Mouse (Mus musculus) heart, postnatal 0 days (tissue): ENCODE data around the gene Lmln. TPM values are rescaled to one million over a fixed set of nuclear protein-coding genes. Genes with fewer than 3 reads are reported as not detected.

Experiments used
- ATAC-seq: fragments of 200-750 bp; cut with Nextera tagmentation; 2 replicates; pipeline ENCODE4 v1.8.0; 2017; ENCODE audit warnings: low read depth, moderate number of reproducible peaks, moderate library complexity; ENCODE audit not compliant: insufficient read depth
- DNase-seq: peaks from one replicate; pipeline ENCODE4 v3.0.0-alpha.2; 2016; ENCODE audit warnings: low spot score
- H3K27ac ChIP-seq: fragments of 300-500 bp; sonication (generic); 2 replicates; pipeline ENCODE4 v1.5.1; 2014; ENCODE audit warnings: low read depth, mild to moderate bottlenecking
- H3K27me3 ChIP-seq: fragments of 300-500 bp; sonication (generic); 2 replicates; pipeline ENCODE4 v1.6.1; 2014; ENCODE audit warnings: low read length, mixed read lengths; ENCODE audit not compliant: control insufficient read depth, insufficient read depth
- H3K36me3 ChIP-seq: fragments of 300-500 bp; sonication (generic); replicated peaks from 2 replicates; pipeline ENCODE4 v1.6.1; 2014; ENCODE audit warnings: low read length, mixed read lengths; ENCODE audit not compliant: control insufficient read depth, insufficient read depth
- H3K4me1 ChIP-seq: fragments of 300-500 bp; sonication (generic); 2 replicates; pipeline ENCODE4 v1.6.1; 2014; ENCODE audit warnings: antibody characterized with exemption; ENCODE audit not compliant: control insufficient read depth, insufficient read depth
- H3K4me2 ChIP-seq: fragments of 300-500 bp; sonication (generic); 2 replicates; pipeline ENCODE4 v1.6.1; 2014; ENCODE audit warnings: low read depth, mild to moderate bottlenecking, low read length, moderate library complexity
- H3K4me3 ChIP-seq: fragments of 300-500 bp; sonication (generic); 2 replicates; pipeline ENCODE4 v1.5.1; 2014; ENCODE audit warnings: low read depth, low read length
- H3K9ac ChIP-seq: fragments of 300-500 bp; sonication (generic); replicated peaks from 2 replicates; pipeline ENCODE4 v1.6.1; 2014; ENCODE audit warnings: low read depth, low read length, mixed read lengths
- H3K9me3 ChIP-seq: fragments of 300-500 bp; sonication (generic); replicated peaks from 2 replicates; pipeline ENCODE4 v1.6.1; 2016; ENCODE audit warnings: low read length; ENCODE audit not compliant: control insufficient read depth
- CTCF ChIP-seq: IDR thresholded peaks from 2 replicates; pipeline ENCODE4 v1.5.1; 2016; ENCODE audit warnings: antibody characterized with exemption, control low read depth, low read depth
- EP300 ChIP-seq: IDR thresholded peaks from 2 replicates; pipeline ENCODE4 v1.6.1; 2016; ENCODE audit warnings: antibody characterized with exemption, low read depth
- WGBS: fragments of 180-500 bp; shearing (Covaris S2); extraction: QIAGEN DNeasy Blood & Tissue Kit; methylation state at CpG from one replicate; pipeline ENCODE4 v1.1.7; 2014; 5-methylcytosine and 5-hydroxymethylcytosine counted together
- polyA plus RNA-seq: library from polyadenylated mRNA; unstranded; fragments of >200 nt; fragmentation: Nextera tagmentation; extraction: Ambion mirVana; gene quantifications from 2 replicates; pipeline ENCODE4 v1.2.1, GENCODE M21; 2015
- total RNA-seq: library from RNA; depleted of rRNA; stranded (reverse); fragments of >200 nt; gene quantifications from 2 replicates; pipeline ENCODE4 v1.2.3, GENCODE M21; 2014; ENCODE audit warnings: low replicate concordance

Gene Lmln
- total and polyA plus RNA-seq, 2 experiments from 2014 or later = 1.1 to 3.5 TPM

GRCm38 (mm10) chr16:33077069-33077627 lies 14.8 kb downstream of the Lmln start:
- Histone ChIP-seq H3K4me1 (no peaks in the 10 kb centered on the region), H3K4me2 (no peak overlapping the region), H3K27ac (no peak overlapping the region), H3K36me3 (0 out of 2 replicates have a peak, but pooled peaks cover 18% of the 10 kb centered on the region), H3K27me3 (no peaks in the 10 kb centered on the region), H3K9me3 (no peaks in the 10 kb centered on the region), H3K9ac (no peak overlapping the region), H3K4me3 (no peak overlapping the region)
- ATAC-seq = no peak
- 76% methylated on average over 5 of the region's 5 CpGs for WGBS
- DNase-seq = no peak
- no peak for TF ChIP-seq EP300
- no peak for TF ChIP-seq CTCF

DNA sequence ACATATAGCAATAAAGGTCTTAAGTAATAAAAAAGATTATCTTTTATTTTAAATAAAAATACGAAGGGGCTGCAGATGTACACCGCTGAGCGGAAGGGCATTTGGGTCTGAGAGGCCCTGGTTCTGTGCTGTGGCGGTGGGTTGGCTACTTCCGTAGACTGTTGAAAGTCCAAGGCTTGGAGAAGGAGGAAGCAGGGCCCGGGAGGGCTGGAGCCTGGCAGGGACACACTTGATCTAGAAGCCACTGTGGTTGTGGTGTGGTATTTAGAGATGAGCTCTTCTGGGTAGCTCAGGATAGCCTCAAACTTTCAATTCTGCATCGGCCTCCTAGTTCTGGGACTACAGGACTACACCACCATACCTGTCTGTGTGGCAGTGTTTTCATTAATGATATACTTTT lies 17.7 kb downstream of the Lmln start:
- no peak for ATAC-seq
- H3K27me3 ChIP-seq = no peaks in the 10 kb centered on the region
- H3K36me3 ChIP-seq = 0 out of 2 replicates have a peak, but pooled peaks cover 15% of the 10 kb centered on the region
- no peaks in the 10 kb centered on the region for H3K9me3 ChIP-seq
- 93% methylated on average over 7 of the region's 7 CpGs for WGBS
- TF ChIP-seq CTCF (no peak), EP300 (no peak)
- no peak for DNase-seq
- H3K27ac ChIP-seq = no peak overlapping the region
- H3K4me2 ChIP-seq = no peak overlapping the region
- no peak overlapping the region for H3K4me3 ChIP-seq
- H3K4me1 ChIP-seq = no peaks in the 10 kb centered on the region
- H3K9ac ChIP-seq = no peak overlapping the region

DNA sequence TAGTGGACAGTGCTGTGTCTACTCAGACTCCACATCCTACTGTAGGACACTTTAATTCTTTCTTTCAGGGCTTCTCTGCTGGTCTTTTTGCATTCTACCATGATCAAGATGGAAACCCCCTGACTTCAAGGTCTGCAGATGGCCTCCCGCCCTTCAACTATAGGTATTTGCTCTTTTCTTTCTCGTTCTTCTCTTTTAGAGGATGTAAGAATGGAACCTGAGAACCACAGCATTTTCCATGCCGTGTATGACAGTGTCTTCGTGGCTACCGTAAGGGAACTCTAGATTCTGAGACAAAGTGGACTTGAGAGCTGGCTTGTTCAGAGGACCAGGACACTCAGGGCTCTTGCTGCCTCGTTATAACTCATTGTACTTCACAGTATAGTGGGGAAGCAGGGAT lies 20.6 kb downstream of the Lmln start:
- TF ChIP-seq CTCF (no peak), EP300 (no peak)
- Histone ChIP-seq H3K4me2 (no peak overlapping the region), H3K36me3 (0 out of 2 replicates have a peak, but pooled peaks cover 13% of the 10 kb centered on the region), H3K4me3 (no peak overlapping the region), H3K27ac (no peak overlapping the region), H3K4me1 (no peaks in the 10 kb centered on the region), H3K9me3 (no peaks in the 10 kb centered on the region), H3K27me3 (no peaks in the 10 kb centered on the region), H3K9ac (no peak overlapping the region)
- DNase-seq (no peak), ATAC-seq (no peak)
- 85% methylated on average over 6 of the region's 6 CpGs for WGBS

DNA sequence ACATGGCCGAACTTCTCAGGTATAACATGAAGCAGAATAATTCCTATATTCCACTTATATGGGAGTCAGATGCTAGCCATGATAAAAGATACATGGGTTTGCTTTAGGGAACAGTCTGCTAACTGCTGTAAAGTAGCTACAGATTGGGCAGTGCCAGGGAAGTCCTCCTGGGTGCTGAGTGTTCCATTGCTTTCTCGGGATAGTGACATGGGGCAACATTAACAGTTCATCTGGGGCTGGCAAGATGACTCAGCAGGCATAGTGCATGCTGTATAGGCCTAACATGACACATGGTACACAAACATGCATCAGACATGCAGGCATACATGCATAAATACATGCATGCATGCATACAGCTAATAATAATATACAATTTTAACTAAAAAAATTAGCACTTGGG lies 21.7 kb downstream of the Lmln start:
- TF ChIP-seq CTCF = no peak
- no peak for TF ChIP-seq EP300
- H3K27me3 ChIP-seq = no peaks in the 10 kb centered on the region
- WGBS = 77% methylated on average over 2 of the region's 2 CpGs
- DNase-seq (no peak), ATAC-seq (no peak)
- H3K4me2 ChIP-seq = no peak overlapping the region
- no peak overlapping the region for H3K9ac ChIP-seq
- no peak overlapping the region for H3K4me3 ChIP-seq
- H3K4me1 ChIP-seq = no peaks in the 10 kb centered on the region
- no peaks in the 10 kb centered on the region for H3K9me3 ChIP-seq
- H3K36me3 ChIP-seq = 0 out of 2 replicates have a peak, but pooled peaks cover 16% of the 10 kb centered on the region
- no peak overlapping the region for H3K27ac ChIP-seq

GRCm38 (mm10) chr16:33085666-33086065 lies 23.3 kb downstream of the Lmln start:
- H3K4me1 ChIP-seq = no peaks in the 10 kb centered on the region
- H3K27me3 ChIP-seq = no peaks in the 10 kb centered on the region
- H3K4me2 ChIP-seq = no peak overlapping the region
- TF ChIP-seq EP300 (no peak), CTCF (no peak)
- no peak overlapping the region for H3K27ac ChIP-seq
- H3K36me3 ChIP-seq = peaks cover 23% of the 10 kb centered on the region; the same call in 1 of the 2 replicates
- ATAC-seq (no peak), DNase-seq (no peak)
- no peaks in the 10 kb centered on the region for H3K9me3 ChIP-seq
- no peak overlapping the region for H3K9ac ChIP-seq
- WGBS = 72% methylated on average over 8 of the region's 8 CpGs
- no peak overlapping the region for H3K4me3 ChIP-seq

- ATAC-seq (no peak), DNase-seq (no peak)
- WGBS = 39% methylated on average over 4 of the region's 4 CpGs
- peaks cover 7% of the 10 kb centered on the region for H3K36me3 ChIP-seq
- no peak overlapping the region for H3K27ac ChIP-seq
- no peak for TF ChIP-seq CTCF
- no peak for TF ChIP-seq EP300
- no peaks in the 10 kb centered on the region for H3K27me3 ChIP-seq
- no peak overlapping the region for H3K4me3 ChIP-seq
- no peak overlapping the region for H3K4me2 ChIP-seq
- no peaks in the 10 kb centered on the region for H3K4me1 ChIP-seq
- H3K9me3 ChIP-seq = no peaks in the 10 kb centered on the region
- H3K9ac ChIP-seq = no peak overlapping the region
Observed at GRCm38 (mm10) chr16:33113726-33114125, 51.4 kb downstream of the Lmln start.
